ENCODE assay signal across 8 mouse cellular contexts in genomic region chr19:8940526-8941133, GRCm38 (mm10). TPM values are rescaled to one million over a fixed set of nuclear protein-coding genes. Genes with fewer than 3 reads are reported as not detected.
DNase-seq lines count a peak whose midpoint lies in the region; ATAC-seq lines count a peak whose summit lies in the region.
"Had no signal": no experiment of that assay in that cellular context is flagged by ENCODE, and none has a peak within 500 bp of the region (broad histone marks: within the 10 kb centered on the region; RNA-seq: fewer than 3 reads in every experiment).

No protein-coding gene starts in this region.

- no peak overlapping the region for H3K27ac ChIP-seq in liver, embryonic 11.5 days (ENCODE audit: low read depth, low read length)
- H3K27ac ChIP-seq in forebrain, embryonic 11.5 days (ENCODE audit: low read depth, low read length), result peak overlapping the region; percentile 94
- peak overlapping the region; percentile 75; the same call in 1 of the 2 replicates for H3K27ac ChIP-seq in intestine, embryonic 16.5 days (ENCODE audit: low read length)
- H3K27ac ChIP-seq in neural tube, embryonic 14.5 days (ENCODE audit: low read depth, low read length), result no peak overlapping the region

- peaks cover 37% of the 10 kb centered on the region for H3K4me1 ChIP-seq in liver, embryonic 11.5 days (replicated peaks; ENCODE audit: control insufficient read depth, insufficient read depth, low read length)
- peaks cover 15% of the 10 kb centered on the region; the same call in 1 of the 2 replicates for H3K4me1 ChIP-seq in forebrain, embryonic 11.5 days (replicated peaks; ENCODE audit: control insufficient read depth, insufficient read depth, low read length)
- H3K4me1 ChIP-seq in intestine, embryonic 16.5 days (ENCODE audit: control insufficient read depth, insufficient read depth, low read length), result peaks cover 28% of the 10 kb centered on the region
- H3K4me1 ChIP-seq in neural tube, embryonic 14.5 days (ENCODE audit: control insufficient read depth, insufficient read depth, low read length), result peaks cover 20% of the 10 kb centered on the region

- H3K36me3 ChIP-seq in liver, embryonic 11.5 days (ENCODE audit: control insufficient read depth, insufficient read depth, low read length), result peaks cover 24% of the 10 kb centered on the region
- peaks cover under 1% of the 10 kb centered on the region; the same call in 1 of the 2 replicates for H3K36me3 ChIP-seq in forebrain, embryonic 11.5 days (ENCODE audit: control insufficient read depth, insufficient read depth, low read length)
- peaks cover 12% of the 10 kb centered on the region for H3K36me3 ChIP-seq in intestine, embryonic 16.5 days (ENCODE audit: control insufficient read depth, insufficient read depth, low read length)
- H3K36me3 ChIP-seq in neural tube, embryonic 14.5 days (ENCODE audit: control insufficient read depth, insufficient read depth, low read length), result peaks cover 7% of the 10 kb centered on the region

- H3K4me2 ChIP-seq in liver, embryonic 11.5 days, result peak overlapping the region; percentile 75
- peak overlapping the region; percentile 65 for H3K4me2 ChIP-seq in forebrain, embryonic 11.5 days (ENCODE audit: low read depth, low read length, severe bottlenecking)
- H3K4me2 ChIP-seq in intestine, embryonic 16.5 days (ENCODE audit: low read depth, low read length), result peak overlapping the region; percentile 74; the same call in 1 of the 2 replicates
- peak overlapping the region; percentile 65; the same call in 1 of the 2 replicates for H3K4me2 ChIP-seq in neural tube, embryonic 14.5 days (ENCODE audit: low read depth, low read length)

- no peak overlapping the region for H3K4me3 ChIP-seq in liver, embryonic 11.5 days (ENCODE audit: low read depth, low read length)
- H3K4me3 ChIP-seq in forebrain, embryonic 11.5 days (ENCODE audit: low read depth, low read length), result peak overlapping the region; percentile 97
- no peak overlapping the region for H3K4me3 ChIP-seq in intestine, embryonic 16.5 days (ENCODE audit: low read length)
- H3K4me3 ChIP-seq in neural tube, embryonic 14.5 days (ENCODE audit: low read depth, low read length), result peak overlapping the region; percentile 95

- WGBS in liver, embryonic 11.5 days, result 83% methylated on average over 15 of the region's 15 CpGs
- 83% methylated on average over 15 of the region's 15 CpGs for WGBS in forebrain, embryonic 11.5 days
- WGBS in intestine, embryonic 16.5 days, result 81% methylated on average over 15 of the region's 15 CpGs
- WGBS in neural tube, embryonic 14.5 days, result 75% methylated on average over 15 of the region's 15 CpGs

- no peak for DNase-seq in liver, embryonic 11.5 days (ENCODE audit: low spot score)
- DNase-seq in liver, result no peak
- DNase-seq in forebrain, embryonic 11.5 days (ENCODE audit: low spot score), result peak; percentile 51
- no peak for DNase-seq in right cerebral cortex, adult 18-20 months
- no peak for DNase-seq in ovary, postnatal 36 days (ENCODE audit: low spot score)
- DNase-seq: kidney, postnatal 36 days had no signal

- H3K9ac ChIP-seq in liver, embryonic 11.5 days (ENCODE audit: low read depth, low read length), result peak overlapping the region; percentile 99
- H3K9ac ChIP-seq in forebrain, embryonic 11.5 days (ENCODE audit: low read length), result peak overlapping the region; percentile 99; the same call in 1 of the 2 replicates
- peak overlapping the region; percentile 86 for H3K9ac ChIP-seq in intestine, embryonic 16.5 days (ENCODE audit: low read depth, low read length)
- peak overlapping the region; percentile 95; the same call in 1 of the 2 replicates for H3K9ac ChIP-seq in neural tube, embryonic 14.5 days (replicated peaks; ENCODE audit: low read depth, low read length)

- no peaks in the 10 kb centered on the region for H3K27me3 ChIP-seq in liver, embryonic 11.5 days (replicated peaks; ENCODE audit: control insufficient read depth, insufficient read depth, low read length)
- no peaks in the 10 kb centered on the region for H3K27me3 ChIP-seq in forebrain, embryonic 11.5 days (ENCODE audit: control insufficient read depth, insufficient read depth, low read length)
- no peaks in the 10 kb centered on the region for H3K27me3 ChIP-seq in intestine, embryonic 16.5 days (replicated peaks; ENCODE audit: control insufficient read depth, insufficient read depth, low read length)
- H3K27me3 ChIP-seq in neural tube, embryonic 14.5 days (ENCODE audit: control insufficient read depth, insufficient read depth, low read length), result no peaks in the 10 kb centered on the region

- no peaks in the 10 kb centered on the region for H3K9me3 ChIP-seq in liver, embryonic 11.5 days (ENCODE audit: control insufficient read depth, low read length)
- H3K9me3 ChIP-seq in forebrain, embryonic 11.5 days (ENCODE audit: control insufficient read depth, low read length), result no peaks in the 10 kb centered on the region
- H3K9me3 ChIP-seq in intestine, embryonic 16.5 days (ENCODE audit: control insufficient read depth, low read length), result no peaks in the 10 kb centered on the region
- no peaks in the 10 kb centered on the region for H3K9me3 ChIP-seq in neural tube, embryonic 14.5 days (ENCODE audit: control insufficient read depth, low read length)

- no peak for ATAC-seq in liver, embryonic 11.5 days (replicated peaks; ENCODE audit: low FRiP score)
- no peak for ATAC-seq in forebrain, embryonic 11.5 days (replicated peaks; ENCODE audit: low FRiP score)
- no peak for ATAC-seq in intestine, embryonic 16.5 days
- ATAC-seq in neural tube, embryonic 14.5 days (ENCODE audit: low read depth), result no peak

RNA-seq across cellular contexts. Expression of gene Mta2, which starts 1.0 kb away (rescaled TPM):
- 75.6 and 81.1 TPM in 2 replicates for polyA plus RNA-seq in liver, embryonic 11.5 days (2014; fragmentation: Nextera tagmentation; extraction: Ambion mirVana)
- polyA plus RNA-seq in forebrain, embryonic 11.5 days (2014; fragmentation: Nextera tagmentation; extraction: Ambion mirVana), result 62.6 and 63.2 TPM in 2 replicates
- 119 and 130 TPM in 2 replicates for polyA plus RNA-seq in intestine, embryonic 16.5 days (2015; fragmentation: Nextera tagmentation; extraction: Ambion mirVana)
- polyA plus RNA-seq in neural tube, embryonic 14.5 days (2014; fragmentation: Nextera tagmentation; extraction: Ambion mirVana), result 29.1 and 33.7 TPM in 2 replicates

RNA-seq across cellular contexts. Expression of gene Eml3, which starts 11.3 kb away (rescaled TPM):
- 22.6 and 26.1 TPM in 2 replicates for polyA plus RNA-seq in liver, embryonic 11.5 days (2014; fragmentation: Nextera tagmentation; extraction: Ambion mirVana)
- 11.2 and 12.2 TPM in 2 replicates for polyA plus RNA-seq in forebrain, embryonic 11.5 days (2014; fragmentation: Nextera tagmentation; extraction: Ambion mirVana)
- 22.6 and 23.5 TPM in 2 replicates for polyA plus RNA-seq in intestine, embryonic 16.5 days (2015; fragmentation: Nextera tagmentation; extraction: Ambion mirVana)
- polyA plus RNA-seq in neural tube, embryonic 14.5 days (2014; fragmentation: Nextera tagmentation; extraction: Ambion mirVana), result 6.2 and 8.7 TPM in 2 replicates

RNA-seq across cellular contexts. Expression of gene Rom1, which starts 11.5 kb away (rescaled TPM):
- 2.4 and 3.9 TPM in 2 replicates for polyA plus RNA-seq in liver, embryonic 11.5 days (2014; fragmentation: Nextera tagmentation; extraction: Ambion mirVana)
- 1.7 and 1.8 TPM in 2 replicates for polyA plus RNA-seq in forebrain, embryonic 11.5 days (2014; fragmentation: Nextera tagmentation; extraction: Ambion mirVana)
- polyA plus RNA-seq in intestine, embryonic 16.5 days (2015; fragmentation: Nextera tagmentation; extraction: Ambion mirVana), result 3.1 and 3.3 TPM in 2 replicates
- 1.1 and 1.7 TPM in 2 replicates for polyA plus RNA-seq in neural tube, embryonic 14.5 days (2014; fragmentation: Nextera tagmentation; extraction: Ambion mirVana)

RNA-seq across cellular contexts. Expression of gene Tut1, which starts 13.0 kb away (rescaled TPM):
- polyA plus RNA-seq in liver, embryonic 11.5 days (2014; fragmentation: Nextera tagmentation; extraction: Ambion mirVana), result 42.4 and 43.2 TPM in 2 replicates
- 34.4 and 35.5 TPM in 2 replicates for polyA plus RNA-seq in forebrain, embryonic 11.5 days (2014; fragmentation: Nextera tagmentation; extraction: Ambion mirVana)
- polyA plus RNA-seq in intestine, embryonic 16.5 days (2015; fragmentation: Nextera tagmentation; extraction: Ambion mirVana), result 30.1 and 31.7 TPM in 2 replicates
- polyA plus RNA-seq in neural tube, embryonic 14.5 days (2014; fragmentation: Nextera tagmentation; extraction: Ambion mirVana), result 20.4 and 25.3 TPM in 2 replicates

RNA-seq across cellular contexts. Expression of gene B3gat3, which starts 20.5 kb away (rescaled TPM):
- polyA plus RNA-seq in liver, embryonic 11.5 days (2014; fragmentation: Nextera tagmentation; extraction: Ambion mirVana), result 32.3 and 34.8 TPM in 2 replicates
- polyA plus RNA-seq in forebrain, embryonic 11.5 days (2014; fragmentation: Nextera tagmentation; extraction: Ambion mirVana), result 55.0 and 57.2 TPM in 2 replicates
- polyA plus RNA-seq in intestine, embryonic 16.5 days (2015; fragmentation: Nextera tagmentation; extraction: Ambion mirVana), result 44.0 and 45.4 TPM in 2 replicates
- 66.3 and 67.2 TPM in 2 replicates for polyA plus RNA-seq in neural tube, embryonic 14.5 days (2014; fragmentation: Nextera tagmentation; extraction: Ambion mirVana)

Comparison
In these comparisons a context has a peak if more than half of its experiments do, and no peak if none do; other contexts are left out.
1. H3K27ac ChIP-seq: peak in forebrain, embryonic 11.5 days (single experiment) and intestine, embryonic 16.5 days (single experiment); none in liver, embryonic 11.5 days (single experiment) and neural tube, embryonic 14.5 days (single experiment).
2. H3K4me3 ChIP-seq: peak in forebrain, embryonic 11.5 days (single experiment) and neural tube, embryonic 14.5 days (single experiment); none in liver, embryonic 11.5 days (single experiment) and intestine, embryonic 16.5 days (single experiment).
3. Peak in every context shown above with its lines, with median percentiles within 50 percentile points of each other: H3K4me2 ChIP-seq and H3K9ac ChIP-seq.